Mouse (Mus musculus) left cerebral cortex, adult 8-10 months (tissue): ENCODE results near the gene Slc5a3. TPM values are rescaled to one million over a fixed set of nuclear protein-coding genes. Genes with fewer than 3 reads are reported as not detected.

Experiments used
- DNase-seq, 2 experiments: peaks; one replicate each; pipeline ENCODE4 v3.0.0; 2022; ENCODE audit warnings: low spot score in 2 of 2
- total RNA-seq, 4 experiments: library from RNA; stranded (reverse); gene quantifications; 2 replicates each; pipeline ENCODE4 v1.2.4; 2022

Gene Slc5a3
- total RNA-seq, 4 experiments from 2014 or later, result 19.4 to 37.5 (median 30.1) TPM

GRCm38 (mm10) chr16:92119013-92119515, 60.9 kb downstream of the Slc5a3 start:
- no peak for DNase-seq

- DNase-seq, result peak in 1 of 2 experiments; percentile 62
Measured at GRCm38 (mm10) chr16:92120899-92121531, 62.9 kb downstream of the Slc5a3 start.

GRCm38 (mm10) chr16:92127226-92127625, 69.1 kb downstream of the Slc5a3 start:
- no peak for DNase-seq

GRCm38 (mm10) chr16:92127666-92128065, 69.5 kb downstream of the Slc5a3 start:
- no peak for DNase-seq

- no peak for DNase-seq
Measured at GRCm38 (mm10) chr16:92129843-92130242, 71.7 kb downstream of the Slc5a3 start.

- no peak for DNase-seq
Measured at GRCm38 (mm10) chr16:92132511-92132910, 74.4 kb downstream of the Slc5a3 start.

GRCm38 (mm10) chr16:92134148-92134764, 76.1 kb downstream of the Slc5a3 start:
- DNase-seq, result no peak

GRCm38 (mm10) chr16:92136275-92136674, 78.2 kb downstream of the Slc5a3 start:
- DNase-seq, result no peak

Other genes starting within 250 kb of the Slc5a3 start
- 10 to 100 TPM; 41.9 to 50.8 (median 44.4) TPM for gene Mrps6, start 52 bp upstream of the Slc5a3 start, total RNA-seq
- gene Gm49711, start within 50 bp of the Slc5a3 start, total RNA-seq, result under 1 TPM in 1 of 4 experiments, not detected in 3; 0.41 TPM
- 1 to 10 TPM in 1 of 4 experiments, under 1 TPM in 2, not detected in 1; 0.21 to 2.5 (median 0.66) TPM for gene Kcne2, start 234.1 kb downstream of the Slc5a3 start, total RNA-seq
- 10 to 100 TPM; 17.2 to 27.5 (median 17.9) TPM for gene Smim11, start 243.0 kb downstream of the Slc5a3 start, total RNA-seq